Mouse (Mus musculus): ENCODE results near the gene 2310061I04Rik. TPM values are rescaled to one million over a fixed set of nuclear protein-coding genes. Genes with fewer than 3 reads are reported as not detected.

2310061I04Rik gene
- polyA plus RNA-seq, 1 experiment from 2014 or later, result 36.6 TPM

DNA sequence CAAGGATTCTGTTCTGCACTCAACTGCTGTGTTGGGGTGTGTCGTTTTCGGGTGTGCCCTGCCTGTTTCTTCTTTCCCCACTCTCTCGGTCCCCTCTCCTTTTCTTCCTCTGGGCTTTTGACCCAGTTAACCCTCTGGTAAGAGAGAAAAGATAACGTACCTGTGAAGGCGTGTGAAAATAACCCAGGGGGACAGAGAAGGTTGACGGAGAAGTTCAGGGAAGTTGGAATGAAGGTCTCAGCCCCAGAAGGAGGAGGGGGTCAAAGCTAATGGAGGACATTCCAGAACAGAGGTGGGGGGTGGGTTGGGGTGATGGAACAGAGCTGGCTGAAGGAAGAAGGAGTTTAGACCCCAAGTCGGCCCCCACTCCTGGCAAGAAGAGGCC lies 28.3 kb downstream of the 2310061I04Rik start:
- Histone ChIP-seq H3K36me3 (ENCODE audit: insufficient read depth, low read length) (no peaks in the 10 kb centered on the region), H3K4me1 (replicated peaks; ENCODE audit: insufficient read depth, low read length) (peaks cover 30% of the 10 kb centered on the region), H3K4me3 (replicated peaks; ENCODE audit: low read depth, low read length) (peak overlapping the region; percentile 61), H3K27me3 (ENCODE audit: insufficient read depth, low read length) (no peaks in the 10 kb centered on the region), H3K9me3 (replicated peaks; ENCODE audit: low read length) (no peaks in the 10 kb centered on the region), H3K9ac (ENCODE audit: low read depth, low read length) (peak overlapping the region; percentile 78), H3K4me2 (ENCODE audit: low read length) (peak overlapping the region; percentile 94), H3K27ac (peak overlapping the region; percentile 96)
- DNase-seq (ENCODE audit: low spot score) (no peak), ATAC-seq (replicated peaks; ENCODE audit: low FRiP score, low read depth) (no peak)
- TF ChIP-seq CTCF (IDR thresholded peaks at IDR 0.05; ENCODE audit: low read depth), result no peak
- WGBS, result 2% methylated on average over 7 of the region's 7 CpGs

DNA sequence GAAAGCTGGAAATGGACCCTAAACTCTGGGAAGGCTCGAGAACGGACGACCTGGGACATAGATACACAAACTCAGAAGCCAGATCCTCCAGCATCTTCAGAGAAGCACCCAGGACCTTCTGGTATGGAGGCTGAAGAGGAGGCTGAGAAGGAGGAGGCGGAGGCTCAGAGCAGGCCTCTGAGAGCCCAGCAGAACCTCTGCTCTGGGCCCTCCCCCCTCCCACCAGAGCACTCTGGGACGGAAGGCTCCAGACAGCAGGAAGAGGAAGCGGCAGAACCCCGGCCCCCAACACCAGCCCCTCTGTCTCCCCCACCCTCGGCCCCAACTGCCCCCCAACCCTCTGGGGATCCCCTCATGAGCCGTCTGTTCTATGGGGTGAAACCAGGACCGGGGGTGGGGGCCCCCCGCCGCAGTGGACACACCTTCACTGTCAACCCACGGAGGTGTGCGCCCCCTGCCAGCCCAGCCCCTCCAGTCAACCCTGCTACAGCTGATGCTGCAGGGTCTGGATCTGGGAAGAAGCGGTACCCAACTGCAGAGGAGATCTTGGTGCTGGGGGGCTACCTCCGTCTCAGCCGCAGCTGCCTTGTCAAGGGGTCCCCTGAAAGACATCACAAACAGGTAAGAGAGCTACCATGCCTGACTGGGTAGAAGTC lies 28.9 kb downstream of the 2310061I04Rik start:
- DNase-seq (ENCODE audit: low spot score), result no peak
- no peaks in the 10 kb centered on the region for H3K9me3 ChIP-seq (replicated peaks; ENCODE audit: low read length)
- H3K4me1 ChIP-seq (replicated peaks; ENCODE audit: insufficient read depth, low read length), result peaks cover 28% of the 10 kb centered on the region
- ATAC-seq (replicated peaks; ENCODE audit: low FRiP score, low read depth), result no peak
- peak overlapping the region; percentile 96 for H3K27ac ChIP-seq
- no peaks in the 10 kb centered on the region for H3K27me3 ChIP-seq (ENCODE audit: insufficient read depth, low read length)
- H3K9ac ChIP-seq (ENCODE audit: low read depth, low read length), result peak overlapping the region; percentile 78
- no peaks in the 10 kb centered on the region for H3K36me3 ChIP-seq (ENCODE audit: insufficient read depth, low read length)
- no peak for TF ChIP-seq CTCF (IDR thresholded peaks at IDR 0.05; ENCODE audit: low read depth)
- WGBS, result 27% methylated on average over 15 of the region's 17 CpGs
- peak overlapping the region; percentile 94 for H3K4me2 ChIP-seq (ENCODE audit: low read length)
- peak overlapping the region; percentile 61 for H3K4me3 ChIP-seq (replicated peaks; ENCODE audit: low read depth, low read length)

DNA sequence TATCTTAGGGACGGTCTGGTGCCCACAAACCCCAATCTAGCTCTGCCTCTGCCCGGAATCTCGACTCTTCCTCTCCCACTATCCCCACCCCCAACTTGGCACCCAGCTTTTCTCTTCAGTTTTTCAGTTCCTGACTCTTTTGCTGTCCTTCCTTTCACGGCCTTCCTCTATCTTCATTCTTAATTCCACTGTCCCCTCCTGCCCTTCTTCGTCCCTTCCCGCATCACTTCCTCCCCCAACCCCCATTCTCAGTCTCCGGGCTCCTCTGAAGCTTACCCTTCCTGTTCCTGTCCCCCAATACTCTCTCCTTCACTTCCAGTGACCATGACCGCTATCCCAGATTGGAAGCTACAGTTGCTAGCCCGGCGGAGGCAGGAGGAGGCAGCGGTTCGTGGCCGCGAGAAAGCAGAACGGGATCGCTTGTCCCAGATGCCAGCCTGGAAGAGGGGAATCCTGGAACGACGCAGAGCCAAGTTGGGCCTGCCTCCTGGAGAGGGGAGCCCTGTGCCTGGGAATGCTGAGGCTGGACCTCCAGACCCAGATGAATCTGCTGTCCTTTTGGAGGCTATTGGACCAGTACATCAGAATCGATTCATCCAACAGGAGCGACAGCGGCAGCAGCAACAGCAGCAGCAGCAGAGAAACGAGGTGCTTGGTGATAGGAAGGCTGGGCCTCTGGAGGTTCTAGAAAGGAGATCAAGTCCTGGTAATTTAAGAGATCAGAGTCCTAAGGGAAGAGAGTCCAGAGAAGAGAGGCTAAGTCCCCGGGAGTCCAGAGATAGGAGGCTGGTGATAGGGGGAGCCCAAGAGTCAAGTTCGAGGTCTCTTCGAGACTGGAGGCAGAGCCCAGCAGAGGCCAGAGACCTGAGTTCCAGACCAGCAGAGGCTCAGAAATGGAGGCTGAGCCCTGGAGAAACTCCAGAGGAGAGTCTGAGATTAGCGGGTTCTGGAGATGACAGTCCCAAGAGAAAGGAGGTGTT lies 30.0 kb downstream of the 2310061I04Rik start:
- peak overlapping the region; percentile 96 for H3K27ac ChIP-seq
- ATAC-seq (replicated peaks; ENCODE audit: low FRiP score, low read depth) (no peak), DNase-seq (ENCODE audit: low spot score) (peak; percentile 53)
- peak overlapping the region; percentile 61 for H3K4me3 ChIP-seq (replicated peaks; ENCODE audit: low read depth, low read length)
- TF ChIP-seq CTCF (IDR thresholded peaks at IDR 0.05; ENCODE audit: low read depth), result peak; percentile 32; the same call in 1 of the 2 replicates
- 6% methylated on average over 26 of the region's 26 CpGs for WGBS
- H3K27me3 ChIP-seq (ENCODE audit: insufficient read depth, low read length), result no peaks in the 10 kb centered on the region
- H3K9ac ChIP-seq (ENCODE audit: low read depth, low read length), result peak overlapping the region; percentile 78
- peaks cover 28% of the 10 kb centered on the region for H3K4me1 ChIP-seq (replicated peaks; ENCODE audit: insufficient read depth, low read length)
- H3K4me2 ChIP-seq (ENCODE audit: low read length), result peak overlapping the region; percentile 94
- no peaks in the 10 kb centered on the region for H3K9me3 ChIP-seq (replicated peaks; ENCODE audit: low read length)
- no peaks in the 10 kb centered on the region for H3K36me3 ChIP-seq (ENCODE audit: insufficient read depth, low read length)

DNA sequence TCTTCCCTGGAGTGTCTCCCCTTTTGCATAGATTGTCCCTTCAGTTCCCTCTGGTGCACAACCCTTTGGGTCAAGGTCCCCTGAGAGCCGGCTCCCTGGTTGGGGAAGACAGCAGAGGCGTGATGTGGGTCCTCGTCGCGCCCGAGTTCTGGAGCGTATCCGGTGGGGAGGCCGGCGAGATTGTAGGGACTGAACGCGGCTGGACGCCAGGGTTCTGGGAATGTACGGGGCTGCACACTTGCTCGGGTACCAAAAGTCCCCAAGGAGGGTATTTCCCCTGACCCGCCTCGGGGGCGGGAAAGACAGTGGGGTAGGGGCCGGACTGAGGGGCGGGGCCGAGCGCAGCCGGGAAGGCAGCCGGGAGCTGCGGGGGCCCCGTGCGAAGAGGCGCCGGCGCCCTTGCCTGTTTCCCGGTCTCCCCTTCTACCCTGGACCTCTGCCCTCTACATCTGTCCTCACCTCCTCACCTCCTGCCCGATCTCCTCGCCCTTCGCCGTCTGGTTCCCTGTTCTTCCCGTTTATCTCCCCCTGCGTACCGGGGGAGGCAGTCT lies 30.9 kb downstream of the 2310061I04Rik start:
- no peak for TF ChIP-seq CTCF (IDR thresholded peaks at IDR 0.05; ENCODE audit: low read depth)
- Histone ChIP-seq H3K4me2 (ENCODE audit: low read length) (peak overlapping the region; percentile 94), H3K4me3 (replicated peaks; ENCODE audit: low read depth, low read length) (peak overlapping the region; percentile 61), H3K9me3 (replicated peaks; ENCODE audit: low read length) (no peaks in the 10 kb centered on the region), H3K27me3 (ENCODE audit: insufficient read depth, low read length) (no peaks in the 10 kb centered on the region), H3K9ac (ENCODE audit: low read depth, low read length) (peak overlapping the region; percentile 78), H3K36me3 (ENCODE audit: insufficient read depth, low read length) (no peaks in the 10 kb centered on the region), H3K4me1 (replicated peaks; ENCODE audit: insufficient read depth, low read length) (peaks cover 28% of the 10 kb centered on the region), H3K27ac (peak overlapping the region; percentile 96)
- ATAC-seq (replicated peaks; ENCODE audit: low FRiP score, low read depth) (peak; percentile 25; the same call in 1 of the 2 replicates), DNase-seq (ENCODE audit: low spot score) (peak; percentile 67)
- WGBS, result under 1% methylated on average over 38 of the region's 38 CpGs

DNA sequence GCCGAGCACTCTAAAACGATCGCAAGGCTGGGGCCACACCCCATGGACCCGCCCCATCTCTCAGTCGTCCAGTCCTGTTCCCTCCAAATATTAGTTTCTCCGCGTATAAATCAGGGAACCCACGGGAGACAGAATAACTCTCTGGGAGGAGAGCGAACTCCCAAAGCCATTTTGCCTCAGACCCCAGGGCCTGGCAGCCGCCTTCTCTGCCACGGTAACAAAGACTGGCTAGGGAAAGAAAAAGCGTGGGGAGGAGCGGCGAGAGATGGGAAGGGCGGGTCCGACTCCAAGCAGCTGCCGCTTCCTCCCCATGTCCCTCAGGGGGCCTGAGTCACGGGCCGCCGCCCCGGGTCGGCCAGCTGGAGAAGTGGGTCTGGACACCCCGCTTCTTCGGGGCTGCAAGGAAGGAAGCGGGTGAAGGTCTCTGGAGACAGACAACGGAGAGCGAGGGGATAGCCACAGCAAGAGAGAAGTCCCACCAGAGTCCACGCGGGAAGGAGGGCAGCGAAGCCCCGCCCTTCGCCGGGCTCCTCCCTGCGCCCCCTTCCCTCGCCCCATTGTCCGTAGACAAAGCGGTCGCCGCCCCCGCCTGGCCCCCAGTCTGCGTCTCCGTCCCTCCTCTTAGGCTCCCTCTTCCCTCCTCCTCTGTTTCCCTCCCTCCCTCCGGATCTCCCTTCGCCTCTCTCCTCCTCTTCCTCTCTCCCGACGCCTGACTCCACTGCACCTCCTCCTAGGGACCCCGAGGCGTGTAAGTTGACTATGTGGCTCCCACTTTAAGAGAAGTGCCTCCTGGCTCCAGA lies 31.6 kb downstream of the 2310061I04Rik start, which contains the start of gene Ppp1r18:
TSS of gene Ppp1r18 (plus strand) at position 113 of the 800 bp plus-strand sequence.
- Histone ChIP-seq H3K27ac (peak within 1 kb of the TSS; percentile 96), H3K9ac (ENCODE audit: low read depth, low read length) (peak within 1 kb of the TSS; percentile 78), H3K36me3 (ENCODE audit: insufficient read depth, low read length) (no peaks in the 10 kb centered on the region), H3K4me2 (ENCODE audit: low read length) (peak within 1 kb of the TSS; percentile 94), H3K9me3 (replicated peaks; ENCODE audit: low read length) (no peaks in the 10 kb centered on the region), H3K4me1 (replicated peaks; ENCODE audit: insufficient read depth, low read length) (peaks cover 30% of the 10 kb centered on the region), H3K4me3 (replicated peaks; ENCODE audit: low read depth, low read length) (peak within 1 kb of the TSS; percentile 61), H3K27me3 (ENCODE audit: insufficient read depth, low read length) (no peaks in the 10 kb centered on the region)
- DNase-seq (ENCODE audit: low spot score) (peak; percentile 93), ATAC-seq (replicated peaks; ENCODE audit: low FRiP score, low read depth) (peak; percentile 39)
- under 1% methylated on average over 42 of the region's 48 CpGs for WGBS
- no peak for TF ChIP-seq CTCF (IDR thresholded peaks at IDR 0.05; ENCODE audit: low read depth)

Data from kidney, postnatal 0 days (tissue).